Mouse (Mus musculus): ENCODE results near the gene Trabd2b. TPM values are rescaled to one million over a fixed set of nuclear protein-coding genes. Genes with fewer than 3 reads are reported as not detected.

Trabd2b gene
- total and polyA plus RNA-seq, 3 experiments = 0.05 TPM; not detected in 2

- H3K4me3 ChIP-seq (ENCODE audit: low read depth, low read length) = no peak overlapping the region
- TF ChIP-seq POLR2AphosphoS5 (IDR thresholded peaks at IDR 0.05; ENCODE audit: insufficient replicate concordance, low read depth, low read length) (no peak), CTCF (IDR thresholded peaks at IDR 0.05; ENCODE audit: low read depth, low read length) (no peak), TAL1 (conservative IDR thresholded peaks at IDR 0.05; ENCODE audit: low read depth, low read length) (no peak), GATA1 (IDR thresholded peaks at IDR 0.05; ENCODE audit: borderline replicate concordance, low read length) (no peak), GATA2 (IDR thresholded peaks at IDR 0.05; ENCODE audit: borderline replicate concordance, low read depth, low read length) (no peak)
- ATAC-seq (ENCODE audit: extremely low read depth, insufficient number of reproducible peaks, low FRiP score, poor library complexity, severe bottlenecking) (no peak), DNase-seq (ENCODE audit: low spot score) (no peak)
- H3K27me3 ChIP-seq (ENCODE audit: insufficient read depth, low read length) = no peaks in the 10 kb centered on the region
- H3K4me1 ChIP-seq (ENCODE audit: insufficient read depth, low read depth, low read length) = no peaks in the 10 kb centered on the region
- H3K36me3 ChIP-seq (replicated peaks) = no peaks in the 10 kb centered on the region
- peaks cover 18% of the 10 kb centered on the region for H3K9me3 ChIP-seq (replicated peaks)
Measured at GRCm38 (mm10) chr4:114401993-114402731, 4.4 kb upstream of the Trabd2b start.

GRCm38 (mm10) chr4:114405682-114406354, 706 bp upstream of the Trabd2b start:
- no peak for DNase-seq (ENCODE audit: low spot score)

GRCm38 (mm10) chr4:114407516-114407915, 992 bp downstream of the Trabd2b start:
- no peak for TF ChIP-seq TAL1 (conservative IDR thresholded peaks at IDR 0.05; ENCODE audit: low read depth, low read length)
- TF ChIP-seq GATA2 (IDR thresholded peaks at IDR 0.05; ENCODE audit: borderline replicate concordance, low read depth, low read length) = no peak
- no peak for TF ChIP-seq GATA1 (IDR thresholded peaks at IDR 0.05; ENCODE audit: borderline replicate concordance, low read length)
- no peak for TF ChIP-seq POLR2AphosphoS5 (IDR thresholded peaks at IDR 0.05; ENCODE audit: insufficient replicate concordance, low read depth, low read length)
- no peak for TF ChIP-seq CTCF (IDR thresholded peaks at IDR 0.05; ENCODE audit: low read depth, low read length)
- no peak for ATAC-seq (ENCODE audit: extremely low read depth, insufficient number of reproducible peaks, low FRiP score, poor library complexity, severe bottlenecking)
- no peak overlapping the region for H3K4me3 ChIP-seq (ENCODE audit: low read depth, low read length)

More at GRCm38 (mm10) chr4:114405682-114406354, 706 bp upstream of the Trabd2b start:
- no peaks in the 10 kb centered on the region for H3K27me3 ChIP-seq (ENCODE audit: insufficient read depth, low read length)
- H3K4me3 ChIP-seq (ENCODE audit: low read depth, low read length) = no peak overlapping the region
- H3K36me3 ChIP-seq (replicated peaks) = no peaks in the 10 kb centered on the region
- ATAC-seq (ENCODE audit: extremely low read depth, insufficient number of reproducible peaks, low FRiP score, poor library complexity, severe bottlenecking) = no peak
- TF ChIP-seq GATA1 (IDR thresholded peaks at IDR 0.05; ENCODE audit: borderline replicate concordance, low read length) (no peak), GATA2 (IDR thresholded peaks at IDR 0.05; ENCODE audit: borderline replicate concordance, low read depth, low read length) (no peak), CTCF (IDR thresholded peaks at IDR 0.05; ENCODE audit: low read depth, low read length) (no peak), TAL1 (conservative IDR thresholded peaks at IDR 0.05; ENCODE audit: low read depth, low read length) (no peak), POLR2AphosphoS5 (IDR thresholded peaks at IDR 0.05; ENCODE audit: insufficient replicate concordance, low read depth, low read length) (no peak)
- peaks cover 34% of the 10 kb centered on the region for H3K9me3 ChIP-seq (replicated peaks)
- H3K4me1 ChIP-seq (ENCODE audit: insufficient read depth, low read depth, low read length) = no peaks in the 10 kb centered on the region

GRCm38 (mm10) chr4:114408298-114408697, 1.8 kb downstream of the Trabd2b start:
- TF ChIP-seq GATA1 (IDR thresholded peaks at IDR 0.05; ENCODE audit: borderline replicate concordance, low read length) (no peak), TAL1 (conservative IDR thresholded peaks at IDR 0.05; ENCODE audit: low read depth, low read length) (no peak), POLR2AphosphoS5 (IDR thresholded peaks at IDR 0.05; ENCODE audit: insufficient replicate concordance, low read depth, low read length) (no peak), CTCF (IDR thresholded peaks at IDR 0.05; ENCODE audit: low read depth, low read length) (no peak), GATA2 (IDR thresholded peaks at IDR 0.05; ENCODE audit: borderline replicate concordance, low read depth, low read length) (no peak)
- H3K27me3 ChIP-seq (ENCODE audit: insufficient read depth, low read length) = no peaks in the 10 kb centered on the region
- no peak overlapping the region for H3K4me3 ChIP-seq (ENCODE audit: low read depth, low read length)
- DNase-seq (ENCODE audit: low spot score) (no peak), ATAC-seq (ENCODE audit: extremely low read depth, insufficient number of reproducible peaks, low FRiP score, poor library complexity, severe bottlenecking) (no peak)
- H3K4me1 ChIP-seq (ENCODE audit: insufficient read depth, low read depth, low read length) = no peaks in the 10 kb centered on the region
- H3K9me3 ChIP-seq (replicated peaks) = peaks cover 34% of the 10 kb centered on the region
- no peaks in the 10 kb centered on the region for H3K36me3 ChIP-seq (replicated peaks)

More at GRCm38 (mm10) chr4:114407516-114407915, 992 bp downstream of the Trabd2b start:
- Histone ChIP-seq H3K36me3 (replicated peaks) (no peaks in the 10 kb centered on the region), H3K4me1 (ENCODE audit: insufficient read depth, low read depth, low read length) (no peaks in the 10 kb centered on the region), H3K9me3 (replicated peaks) (peaks cover 36% of the 10 kb centered on the region), H3K27me3 (ENCODE audit: insufficient read depth, low read length) (no peaks in the 10 kb centered on the region)
- DNase-seq (ENCODE audit: low spot score) = no peak

GRCm38 (mm10) chr4:114408890-114409480, 2.5 kb downstream of the Trabd2b start:
- Histone ChIP-seq H3K4me3 (ENCODE audit: low read depth, low read length) (no peak overlapping the region), H3K9me3 (replicated peaks) (peaks cover 34% of the 10 kb centered on the region), H3K4me1 (ENCODE audit: insufficient read depth, low read depth, low read length) (no peaks in the 10 kb centered on the region), H3K36me3 (replicated peaks) (no peaks in the 10 kb centered on the region), H3K27me3 (ENCODE audit: insufficient read depth, low read length) (no peaks in the 10 kb centered on the region)
- ATAC-seq (ENCODE audit: extremely low read depth, insufficient number of reproducible peaks, low FRiP score, poor library complexity, severe bottlenecking) (no peak), DNase-seq (ENCODE audit: low spot score) (no peak)
- TF ChIP-seq POLR2AphosphoS5 (IDR thresholded peaks at IDR 0.05; ENCODE audit: insufficient replicate concordance, low read depth, low read length) (no peak), GATA1 (IDR thresholded peaks at IDR 0.05; ENCODE audit: borderline replicate concordance, low read length) (no peak), TAL1 (conservative IDR thresholded peaks at IDR 0.05; ENCODE audit: low read depth, low read length) (no peak), CTCF (IDR thresholded peaks at IDR 0.05; ENCODE audit: low read depth, low read length) (no peak), GATA2 (IDR thresholded peaks at IDR 0.05; ENCODE audit: borderline replicate concordance, low read depth, low read length) (no peak)

GRCm38 (mm10) chr4:114409511-114409910, 3.0 kb downstream of the Trabd2b start:
- TF ChIP-seq GATA1 (IDR thresholded peaks at IDR 0.05; ENCODE audit: borderline replicate concordance, low read length) (no peak), GATA2 (IDR thresholded peaks at IDR 0.05; ENCODE audit: borderline replicate concordance, low read depth, low read length) (no peak), POLR2AphosphoS5 (IDR thresholded peaks at IDR 0.05; ENCODE audit: insufficient replicate concordance, low read depth, low read length) (no peak), TAL1 (conservative IDR thresholded peaks at IDR 0.05; ENCODE audit: low read depth, low read length) (no peak), CTCF (IDR thresholded peaks at IDR 0.05; ENCODE audit: low read depth, low read length) (no peak)
- no peak overlapping the region for H3K4me3 ChIP-seq (ENCODE audit: low read depth, low read length)
- peaks cover 34% of the 10 kb centered on the region for H3K9me3 ChIP-seq (replicated peaks)
- H3K36me3 ChIP-seq (replicated peaks) = no peaks in the 10 kb centered on the region
- DNase-seq (ENCODE audit: low spot score) (no peak), ATAC-seq (ENCODE audit: extremely low read depth, insufficient number of reproducible peaks, low FRiP score, poor library complexity, severe bottlenecking) (no peak)
- H3K4me1 ChIP-seq (ENCODE audit: insufficient read depth, low read depth, low read length) = no peaks in the 10 kb centered on the region
- H3K27me3 ChIP-seq (ENCODE audit: insufficient read depth, low read length) = no peaks in the 10 kb centered on the region

Data from G1E (cell line).